In genomic region chr17:34130073-34130947, GRCm38 (mm10) we compare ENCODE assay signal across 31 mouse cellular contexts. TPM values are rescaled to one million over a fixed set of nuclear protein-coding genes. Genes with fewer than 3 reads are reported as not detected.
DNase-seq lines count a peak whose midpoint lies in the region; TF ChIP-seq lines count a peak whose summit lies in the region.
"Had no signal": no experiment of that assay in that cellular context is flagged by ENCODE, and none has a peak within 500 bp of the region (broad histone marks: within the 10 kb centered on the region; RNA-seq: fewer than 3 reads in every experiment).

No protein-coding gene starts in this region.

- intact Hi-C loops in heart, postnatal 10 days (cut with DNase I) = no loop called here

- no peak overlapping the region for H3K27ac ChIP-seq in CH12.LX (ENCODE audit: insufficient read depth, low read depth)
- no peak overlapping the region for H3K27ac ChIP-seq in embryonic fibroblast, embryonic 13.5 days (ENCODE audit: insufficient read depth, low read length)
- H3K27ac ChIP-seq: embryonic facial prominence, embryonic 10.5 days; embryonic facial prominence, embryonic 15.5 days; forebrain, embryonic 13.5 days; hindbrain, embryonic 14.5 days; liver, embryonic 15.5 days; lung, embryonic 15.5 days; neural tube, embryonic 15.5 days; stomach, embryonic 15.5 days had no signal

- H3K9me3 ChIP-seq in CH12.LX (replicated peaks; ENCODE audit: low read length) = no peaks in the 10 kb centered on the region
- H3K9me3 ChIP-seq: embryonic facial prominence, embryonic 10.5 days; embryonic facial prominence, embryonic 15.5 days; forebrain, embryonic 13.5 days; limb, embryonic 12.5 days; liver, embryonic 15.5 days; lung, embryonic 15.5 days; midbrain, embryonic 12.5 days; neural tube, embryonic 15.5 days; stomach, embryonic 15.5 days had no signal

- no peak for TF ChIP-seq CTCF in CH12.LX (conservative IDR thresholded peaks at IDR 0.05 in 1 of 2, IDR thresholded peaks at IDR 0.05 in 1 of 2; ENCODE audit: low read depth in 2 of 2, low read length in 2 of 2)
- no peak for TF ChIP-seq CTCF in embryonic fibroblast, embryonic 13.5 days (IDR thresholded peaks at IDR 0.05; ENCODE audit: borderline replicate concordance, insufficient read depth, low read length)

- no peak for TF ChIP-seq RAD21 in CH12.LX (IDR thresholded peaks at IDR 0.05; ENCODE audit: low read depth, low read length)

- peaks cover 0 to 19% of the 10 kb centered on the region in 2 experiments for H3K36me3 ChIP-seq in CH12.LX (replicated peaks in 1 of 2; ENCODE audit: control insufficient read depth in 1 of 2, insufficient read depth in 1 of 2, low read length in 1 of 2)
- H3K36me3 ChIP-seq: embryonic facial prominence, embryonic 15.5 days; liver, embryonic 15.5 days; lung, embryonic 15.5 days; midbrain, embryonic 12.5 days; neural tube, embryonic 15.5 days had no signal

- H3K4me3 ChIP-seq in CH12.LX (replicated peaks in 1 of 3; ENCODE audit: low read depth in 2 of 3, low read length in 2 of 3, poor library complexity in 1 of 3) = no peak overlapping the region
- no peak overlapping the region for H3K4me3 ChIP-seq in embryonic fibroblast, embryonic 13.5 days (ENCODE audit: insufficient read depth, low read length)
- H3K4me3 ChIP-seq: embryonic facial prominence, embryonic 15.5 days; forebrain, embryonic 13.5 days; left cerebral cortex, adult 2 months; limb, embryonic 12.5 days; liver, embryonic 15.5 days; lung, embryonic 15.5 days; midbrain, embryonic 12.5 days; neural tube, embryonic 15.5 days; stomach, embryonic 15.5 days had no signal

- peaks cover 8 to 45% of the 10 kb centered on the region in 2 experiments for H3K4me1 ChIP-seq in CH12.LX (ENCODE audit: control insufficient read depth in 1 of 2, insufficient read depth in 2 of 2)
- peaks cover 6% of the 10 kb centered on the region for H3K4me1 ChIP-seq in embryonic fibroblast, embryonic 13.5 days (ENCODE audit: control insufficient read depth, insufficient read depth, low read length)

- in situ Hi-C loops in CH12.LX (cut with MboI; ENCODE audit: low pct_ligation_motif_present, low pct_unique_long_range_greater_than_20kb, low sequenced_read_pairs) = no loop called here

- TF ChIP-seq EP300 in CH12.LX (IDR thresholded peaks at IDR 0.05; ENCODE audit: low read length) = no peak

- TF ChIP-seq POLR2A in CH12.LX (IDR thresholded peaks at IDR 0.05; ENCODE audit: low read depth, low read length) = no peak
- peak; percentile 54; the same call in 1 of the 2 replicates for TF ChIP-seq POLR2A in embryonic fibroblast, embryonic 13.5 days (IDR thresholded peaks at IDR 0.05; ENCODE audit: low read depth, low read length)

- peak; percentile 91 for DNase-seq in heart, adult 11 months
- DNase-seq in heart, postnatal 10 days = no peak
- peak; percentile 2 for DNase-seq in layer of hippocampus, adult 9-11 months
- DNase-seq in layer of hippocampus, adult 8-10 months (ENCODE audit: low spot score in 2 of 2) = no peak
- DNase-seq in CH12.LX (ENCODE audit: extremely low read depth) = no peak
- DNase-seq in urinary bladder, adult 2 months (ENCODE audit: low spot score) = no peak
- DNase-seq in layer of hippocampus, adult 9-10 months (ENCODE audit: low spot score) = no peak
- DNase-seq: adrenal gland, postnatal 25 days; cerebellum, adult 18-20 months; gastrocnemius, postnatal 25 days; heart, adult 18-20 months; heart, postnatal 4 days; kidney, adult 9 months; kidney, postnatal 10 days; lung, postnatal 36 days; retina, postnatal 1 day; right cerebral cortex, postnatal 14 days had no signal

- no peak overlapping the region for H3K4me2 ChIP-seq in CH12.LX (ENCODE audit: insufficient read depth, low read depth, poor library complexity, severe bottlenecking)
- H3K4me2 ChIP-seq: embryonic facial prominence, embryonic 15.5 days; forebrain, embryonic 13.5 days; heart, embryonic 11.5 days; hindbrain, embryonic 14.5 days; liver, embryonic 15.5 days; midbrain, embryonic 12.5 days; neural tube, embryonic 15.5 days; stomach, embryonic 15.5 days had no signal

- dilution Hi-C loops in CH12.LX (cut with MboI; ENCODE audit: extremely low pct_ligation_motif_present, extremely low pct_unique_long_range_greater_than_20kb, low sequenced_read_pairs) = no loop called here

- H3K79me2 ChIP-seq in CH12.LX (replicated peaks; ENCODE audit: control insufficient read depth, extremely low read depth, insufficient read depth, poor library complexity, severe bottlenecking) = no peaks in the 10 kb centered on the region

- no peak overlapping the region for H3K9ac ChIP-seq in CH12.LX (ENCODE audit: insufficient read depth, low read depth)
- H3K9ac ChIP-seq: embryonic facial prominence, embryonic 15.5 days; forebrain, embryonic 13.5 days; hindbrain, embryonic 14.5 days; limb, embryonic 12.5 days; liver, embryonic 15.5 days; lung, embryonic 15.5 days; midbrain, embryonic 12.5 days; neural tube, embryonic 15.5 days; stomach, embryonic 15.5 days had no signal

- no peaks in the 10 kb centered on the region for H3K27me3 ChIP-seq in CH12.LX (replicated peaks)
- H3K27me3 ChIP-seq: embryonic facial prominence, embryonic 15.5 days; limb, embryonic 12.5 days; lung, embryonic 15.5 days; neural tube, embryonic 15.5 days; stomach, embryonic 15.5 days had no signal

TF ChIP-seq in CH12.LX, 34 proteins besides CTCF, POLR2A, EP300 and RAD21:
- TF ChIP-seq ELF1 (IDR thresholded peaks at IDR 0.05; ENCODE audit: low read depth, low read length) (no peak), POLR2AphosphoS2 (IDR thresholded peaks at IDR 0.05; ENCODE audit: low read depth, low read length) (0 out of 2 replicates have a peak, but pooled peaks have one; percentile 8)

RNA-seq across cellular contexts. Expression of gene Brd2, which starts 7.9 kb away (rescaled TPM):
- 100 to 1,000 TPM; 113 to 119 TPM for total RNA-seq in heart, postnatal 10 days (2021)
- total RNA-seq in layer of hippocampus, adult 8-10 months (2022) = 100 to 1,000 TPM; 190 to 204 (median 197) TPM
- total RNA-seq in CH12.LX (2012; rRNA removed) = 101 and 125 TPM in 2 replicates
- total RNA-seq in CH12.LX (2014; rRNA removed) = 137 and 141 TPM in 2 replicates
- 247 and 252 TPM in 2 replicates for polyA plus RNA-seq in CH12.LX (2012; ENCODE audit: insufficient read length, low read depth)
- 205 and 233 TPM in 2 replicates for polyA plus RNA-seq in embryonic fibroblast, embryonic 13.5 days (2011; ENCODE audit: insufficient read length, low read depth, missing spikeins)
- 135 and 154 TPM in 2 replicates for polyA plus RNA-seq in urinary bladder, adult 2 months (2012; rRNA removed)

RNA-seq across cellular contexts. Expression of gene H2-DMa, which starts 11.0 kb away (rescaled TPM):
- total RNA-seq in heart, postnatal 10 days (2021) = 1 to 10 TPM; 4.1 to 4.5 TPM
- total RNA-seq in layer of hippocampus, adult 8-10 months (2022) = 10 to 100 TPM; 31.5 to 37.7 (median 34.2) TPM
- 67.7 and 77.4 TPM in 2 replicates for total RNA-seq in CH12.LX (2012; rRNA removed)
- total RNA-seq in CH12.LX (2014; rRNA removed) = 114 and 119 TPM in 2 replicates
- 82.5 and 112 TPM in 2 replicates for polyA plus RNA-seq in CH12.LX (2012; ENCODE audit: insufficient read length, low read depth)
- 8.2 and 10.0 TPM in 2 replicates for polyA plus RNA-seq in embryonic fibroblast, embryonic 13.5 days (2011; ENCODE audit: insufficient read length, low read depth, missing spikeins)
- polyA plus RNA-seq in urinary bladder, adult 2 months (2012; rRNA removed) = 30.0 and 31.9 TPM in 2 replicates

RNA-seq across cellular contexts. Expression of gene H2-DMb2, which starts 12.8 kb away (rescaled TPM):
- total RNA-seq in heart, postnatal 10 days (2021) = 1 to 10 TPM in 1 of 2 experiments, under 1 TPM in 1; 0.98 to 1.1 TPM
- 1 to 10 TPM in 2 of 4 experiments, under 1 TPM in 2; 0.51 to 3.5 (median 2.1) TPM for total RNA-seq in layer of hippocampus, adult 8-10 months (2022)
- 107 and 135 TPM in 2 replicates for total RNA-seq in CH12.LX (2012; rRNA removed)
- total RNA-seq in CH12.LX (2014; rRNA removed) = 173 and 199 TPM in 2 replicates
- 161 and 175 TPM in 2 replicates for polyA plus RNA-seq in CH12.LX (2012; ENCODE audit: insufficient read length, low read depth)
- polyA plus RNA-seq in embryonic fibroblast, embryonic 13.5 days (2011; ENCODE audit: insufficient read length, low read depth, missing spikeins) = not detected in 2 replicates
- polyA plus RNA-seq in urinary bladder, adult 2 months (2012; rRNA removed) = 4.1 and 4.9 TPM in 2 replicates
- polyA plus RNA-seq: forebrain, embryonic 13.5 days; heart, embryonic 11.5 days; hindbrain, embryonic 14.5 days had no signal

RNA-seq across cellular contexts. Expression of gene H2-DMb1, which starts 22.6 kb away (rescaled TPM):
- total RNA-seq in heart, postnatal 10 days (2021) = under 1 TPM; 0.72 to 0.89 TPM
- 1 to 10 TPM; 3.4 to 9.7 (median 6.0) TPM for total RNA-seq in layer of hippocampus, adult 8-10 months (2022)
- 60.7 and 67.0 TPM in 2 replicates for total RNA-seq in CH12.LX (2012; rRNA removed)
- total RNA-seq in CH12.LX (2014; rRNA removed) = 77.4 and 102 TPM in 2 replicates
- polyA plus RNA-seq in CH12.LX (2012; ENCODE audit: insufficient read length, low read depth) = 147 and 149 TPM in 2 replicates
- 2.2 and 2.4 TPM in 2 replicates for polyA plus RNA-seq in embryonic fibroblast, embryonic 13.5 days (2011; ENCODE audit: insufficient read length, low read depth, missing spikeins)
- 22.4 and 22.8 TPM in 2 replicates for polyA plus RNA-seq in urinary bladder, adult 2 months (2012; rRNA removed)
- polyA plus RNA-seq: forebrain, embryonic 13.5 days had no signal

RNA-seq across cellular contexts. Expression of gene H2-Oa, which starts 38.2 kb away (rescaled TPM):
- total RNA-seq in heart, postnatal 10 days (2021) = under 1 TPM in 1 of 2 experiments, not detected in 1; 0.31 TPM
- total RNA-seq in layer of hippocampus, adult 8-10 months (2022) = 1 to 10 TPM in 2 of 4 experiments, not detected in 2; 2.6 to 3.6 TPM
- total RNA-seq in CH12.LX (2012; rRNA removed) = 16.1 and 21.5 TPM in 2 replicates
- total RNA-seq in CH12.LX (2014; rRNA removed) = 32.8 and 42.7 TPM in 2 replicates
- 30.5 and 40.4 TPM in 2 replicates for polyA plus RNA-seq in CH12.LX (2012; ENCODE audit: insufficient read length, low read depth)
- polyA plus RNA-seq in embryonic fibroblast, embryonic 13.5 days (2011; ENCODE audit: insufficient read length, low read depth, missing spikeins) = not detected in 2 replicates
- 1.7 and 2.1 TPM in 2 replicates for polyA plus RNA-seq in urinary bladder, adult 2 months (2012; rRNA removed)
- total RNA-seq: gastrocnemius, postnatal 25 days; heart, postnatal 4 days; layer of hippocampus, adult 18-20 months had no signal
- polyA plus RNA-seq: forebrain, embryonic 13.5 days had no signal

Comparison
In these comparisons a context has a peak if more than half of its experiments do, and no peak if none do; other contexts are left out.
1. DNase-seq: peak in heart, adult 11 months (single experiment) and layer of hippocampus, adult 9-11 months (single experiment); none in heart, postnatal 10 days (0 of 2), layer of hippocampus, adult 8-10 months (0 of 2), CH12.LX (single experiment), urinary bladder, adult 2 months (single experiment) and layer of hippocampus, adult 9-10 months (single experiment).
2. RNA of gene H2-DMa, which starts 11.0 kb away (total RNA-seq): 67.7 to 119 TPM in CH12.LX and 31.5 to 37.7 TPM in layer of hippocampus, adult 8-10 months; 4.1 to 4.5 TPM in heart, postnatal 10 days; every median in the first group is over 4 times any median in the second.
3. RNA of gene H2-DMb2, which starts 12.8 kb away (total RNA-seq): 107 to 199 TPM in CH12.LX; 0.51 to 3.5 TPM in layer of hippocampus, adult 8-10 months and 0.98 to 1.1 TPM in heart, postnatal 10 days; every median in the first group is over 10 times any median in the second.